Mouse (Mus musculus): ENCODE results near the gene Antxr1. TPM values are rescaled to one million over a fixed set of nuclear protein-coding genes. Genes with fewer than 3 reads are reported as not detected.
A peak's percentile ranks its signal among the peaks of the same experiment; 100 is the strongest.

The Antxr1 gene
- polyA plus RNA-seq, 1 experiment from 2014 or later = 5.2 TPM

- no peak for DNase-seq (ENCODE audit: low spot score)
- H3K4me1 ChIP-seq (replicated peaks; ENCODE audit: insufficient read depth, low read length) = peaks cover 11% of the 10 kb centered on the region
- H3K27ac ChIP-seq = peak overlapping the region; percentile 60; the same call in 1 of the 2 replicates
- H3K36me3 ChIP-seq (ENCODE audit: insufficient read depth, low read length) = no peaks in the 10 kb centered on the region
- no peak for TF ChIP-seq CTCF (IDR thresholded peaks at IDR 0.05; ENCODE audit: low read depth)
- no peak for ATAC-seq (replicated peaks; ENCODE audit: low FRiP score, low read depth)
- H3K4me3 ChIP-seq (replicated peaks; ENCODE audit: low read depth, low read length) = no peak overlapping the region
- 70% methylated on average over 4 of the region's 4 CpGs for WGBS
- H3K9me3 ChIP-seq (replicated peaks; ENCODE audit: low read length) = no peaks in the 10 kb centered on the region
- H3K9ac ChIP-seq (ENCODE audit: low read depth, low read length) = no peak overlapping the region
- no peak overlapping the region for H3K4me2 ChIP-seq (ENCODE audit: low read length)
- H3K27me3 ChIP-seq (ENCODE audit: insufficient read depth, low read length) = no peaks in the 10 kb centered on the region
Observed at GRCm38 (mm10) chr6:87226315-87226714, 109.3 kb downstream of the Antxr1 start.

GRCm38 (mm10) chr6:87225286-87225685 is 110.3 kb downstream of the Antxr1 start:
- H3K27me3 ChIP-seq (ENCODE audit: insufficient read depth, low read length) = no peaks in the 10 kb centered on the region
- H3K4me1 ChIP-seq (replicated peaks; ENCODE audit: insufficient read depth, low read length) = peaks cover 11% of the 10 kb centered on the region
- H3K9me3 ChIP-seq (replicated peaks; ENCODE audit: low read length) = no peaks in the 10 kb centered on the region
- no peak overlapping the region for H3K4me3 ChIP-seq (replicated peaks; ENCODE audit: low read depth, low read length)
- H3K27ac ChIP-seq = peak overlapping the region; percentile 38; the same call in 1 of the 2 replicates
- no peak overlapping the region for H3K9ac ChIP-seq (ENCODE audit: low read depth, low read length)
- TF ChIP-seq CTCF (IDR thresholded peaks at IDR 0.05; ENCODE audit: low read depth) = no peak
- WGBS = 47% methylated on average over 1 of the region's 1 CpGs
- DNase-seq (ENCODE audit: low spot score) (peak; percentile 78), ATAC-seq (replicated peaks; ENCODE audit: low FRiP score, low read depth) (peak; percentile 82)
- no peaks in the 10 kb centered on the region for H3K36me3 ChIP-seq (ENCODE audit: insufficient read depth, low read length)
- H3K4me2 ChIP-seq (ENCODE audit: low read length) = no peak overlapping the region

GRCm38 (mm10) chr6:87222854-87223631 is 112.6 kb downstream of the Antxr1 start:
- WGBS = 62% methylated on average over 10 of the region's 10 CpGs
- H3K27me3 ChIP-seq (ENCODE audit: insufficient read depth, low read length) = no peaks in the 10 kb centered on the region
- peaks cover 11% of the 10 kb centered on the region for H3K4me1 ChIP-seq (replicated peaks; ENCODE audit: insufficient read depth, low read length)
- ATAC-seq (replicated peaks; ENCODE audit: low FRiP score, low read depth) (no peak), DNase-seq (ENCODE audit: low spot score) (no peak)
- no peak overlapping the region for H3K9ac ChIP-seq (ENCODE audit: low read depth, low read length)
- H3K36me3 ChIP-seq (ENCODE audit: insufficient read depth, low read length) = no peaks in the 10 kb centered on the region
- H3K4me3 ChIP-seq (replicated peaks; ENCODE audit: low read depth, low read length) = no peak overlapping the region
- no peaks in the 10 kb centered on the region for H3K9me3 ChIP-seq (replicated peaks; ENCODE audit: low read length)
- no peak overlapping the region for H3K4me2 ChIP-seq (ENCODE audit: low read length)
- TF ChIP-seq CTCF (IDR thresholded peaks at IDR 0.05; ENCODE audit: low read depth) = no peak
- H3K27ac ChIP-seq = no peak overlapping the region

- H3K4me2 ChIP-seq (ENCODE audit: low read length) = no peak overlapping the region
- H3K36me3 ChIP-seq (ENCODE audit: insufficient read depth, low read length) = no peaks in the 10 kb centered on the region
- H3K27me3 ChIP-seq (ENCODE audit: insufficient read depth, low read length) = no peaks in the 10 kb centered on the region
- no peaks in the 10 kb centered on the region for H3K9me3 ChIP-seq (replicated peaks; ENCODE audit: low read length)
- no peak overlapping the region for H3K4me3 ChIP-seq (replicated peaks; ENCODE audit: low read depth, low read length)
- peak; percentile 57 for DNase-seq (ENCODE audit: low spot score)
- ATAC-seq (replicated peaks; ENCODE audit: low FRiP score, low read depth) = peak; percentile 36; the same call in 1 of the 2 replicates
- no peak overlapping the region for H3K9ac ChIP-seq (ENCODE audit: low read depth, low read length)
- WGBS = 41% methylated on average over 13 of the region's 13 CpGs
- H3K4me1 ChIP-seq (replicated peaks; ENCODE audit: insufficient read depth, low read length) = 0 out of 2 replicates have a peak, but pooled peaks cover 3% of the 10 kb centered on the region
- H3K27ac ChIP-seq = no peak overlapping the region
- TF ChIP-seq CTCF (IDR thresholded peaks at IDR 0.05; ENCODE audit: low read depth) = no peak
Observed at GRCm38 (mm10) chr6:87219061-87219992, 116.3 kb downstream of the Antxr1 start.

- no peak overlapping the region for H3K27ac ChIP-seq
- WGBS = 78% methylated on average over 2 of the region's 2 CpGs
- no peak overlapping the region for H3K9ac ChIP-seq (ENCODE audit: low read depth, low read length)
Observed at GRCm38 (mm10) chr6:87216114-87216591, 119.5 kb downstream of the Antxr1 start.

GRCm38 (mm10) chr6:87213262-87213661 is 122.4 kb downstream of the Antxr1 start:
- no peak overlapping the region for H3K27ac ChIP-seq
- H3K4me3 ChIP-seq (replicated peaks; ENCODE audit: low read depth, low read length) = no peak overlapping the region
- no peak for TF ChIP-seq CTCF (IDR thresholded peaks at IDR 0.05; ENCODE audit: low read depth)
- no peak overlapping the region for H3K9ac ChIP-seq (ENCODE audit: low read depth, low read length)
- no peak for ATAC-seq (replicated peaks; ENCODE audit: low FRiP score, low read depth)
- WGBS = 45% methylated on average over 7 of the region's 7 CpGs
- no peak for DNase-seq (ENCODE audit: low spot score)
- no peaks in the 10 kb centered on the region for H3K27me3 ChIP-seq (ENCODE audit: insufficient read depth, low read length)
- 0 out of 2 replicates have a peak, but pooled peaks cover 3% of the 10 kb centered on the region for H3K4me1 ChIP-seq (replicated peaks; ENCODE audit: insufficient read depth, low read length)
- no peak overlapping the region for H3K4me2 ChIP-seq (ENCODE audit: low read length)
- H3K36me3 ChIP-seq (ENCODE audit: insufficient read depth, low read length) = 0 out of 2 replicates have a peak, but pooled peaks cover 5% of the 10 kb centered on the region
- H3K9me3 ChIP-seq (replicated peaks; ENCODE audit: low read length) = no peaks in the 10 kb centered on the region

More at GRCm38 (mm10) chr6:87216114-87216591, 119.5 kb downstream of the Antxr1 start:
- Histone ChIP-seq H3K4me1 (replicated peaks; ENCODE audit: insufficient read depth, low read length) (0 out of 2 replicates have a peak, but pooled peaks cover 3% of the 10 kb centered on the region), H3K9me3 (replicated peaks; ENCODE audit: low read length) (no peaks in the 10 kb centered on the region), H3K36me3 (ENCODE audit: insufficient read depth, low read length) (0 out of 2 replicates have a peak, but pooled peaks cover 5% of the 10 kb centered on the region), H3K27me3 (ENCODE audit: insufficient read depth, low read length) (no peaks in the 10 kb centered on the region), H3K4me3 (replicated peaks; ENCODE audit: low read depth, low read length) (no peak overlapping the region), H3K4me2 (ENCODE audit: low read length) (no peak overlapping the region)
- ATAC-seq (replicated peaks; ENCODE audit: low FRiP score, low read depth) = no peak
- peak; percentile 32 for DNase-seq (ENCODE audit: low spot score)
- TF ChIP-seq CTCF (IDR thresholded peaks at IDR 0.05; ENCODE audit: low read depth) = peak; percentile 29; the same call in 1 of the 2 replicates

Data from kidney, postnatal 0 days (tissue).